Mouse (Mus musculus): ENCODE measurements around the gene Mfng. TPM values are rescaled to one million over a fixed set of nuclear protein-coding genes. Genes with fewer than 3 reads are reported as not detected.

Gene Mfng
- polyA plus RNA-seq, 1 experiment, result 15.5 TPM

DNA sequence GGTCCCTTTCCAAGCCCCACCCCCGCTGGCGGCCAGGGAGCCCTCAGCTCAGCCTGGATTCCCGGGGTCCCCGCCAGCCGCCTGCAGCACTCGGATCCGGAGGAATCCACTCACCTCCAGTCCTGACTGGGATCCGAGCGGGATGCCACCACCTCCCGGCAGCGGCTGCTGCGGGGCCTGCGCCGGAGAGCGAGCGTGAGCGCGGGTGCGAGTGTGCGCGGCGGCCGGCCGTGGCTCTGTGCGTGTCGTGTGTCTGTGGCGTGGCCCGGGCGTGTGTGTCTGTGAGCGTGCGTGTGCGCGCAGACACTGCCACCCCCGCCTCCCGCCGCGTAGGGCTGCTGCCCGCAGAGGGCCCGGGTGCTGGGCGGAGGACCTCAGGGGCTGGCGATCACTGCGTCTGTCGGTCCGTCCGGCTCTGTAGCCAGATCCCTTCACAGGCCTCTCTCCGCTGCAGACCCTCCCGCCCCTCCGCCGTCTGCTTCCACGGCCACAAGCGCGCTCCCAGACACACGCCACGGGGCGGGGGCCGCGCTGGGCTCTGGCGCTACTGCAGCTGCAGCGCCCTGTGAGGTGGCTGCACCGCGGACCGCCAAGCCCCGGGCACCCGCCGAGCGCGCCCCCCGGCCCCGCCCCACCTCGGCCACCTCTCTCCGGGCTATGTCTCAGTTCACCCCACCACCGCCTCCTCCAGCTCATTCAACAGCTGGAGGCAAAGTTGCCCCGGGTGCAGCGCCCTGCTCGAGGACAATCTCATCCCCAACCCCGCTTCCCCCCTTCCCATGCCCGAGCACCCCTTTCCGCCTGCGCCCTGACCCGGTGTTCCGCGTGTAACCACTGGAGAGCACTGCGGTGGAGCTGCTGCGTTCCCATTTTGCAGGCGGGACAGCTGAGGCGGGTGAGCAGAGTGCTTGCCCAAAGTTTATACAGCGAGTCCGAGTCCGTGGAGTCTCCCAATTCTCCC lies 54.7 kb downstream of the Mfng start, which contains the start of gene Elfn2:
Gene Elfn2 (minus strand): TSS at position 482 of the 961 bp plus-strand sequence.
- Histone ChIP-seq H3K27ac (ENCODE audit: control insufficient read depth, insufficient read depth, low read depth, low read length, poor library complexity) (no peak within 1 kb of the TSS), H3K4me3 (replicated peaks; ENCODE audit: control insufficient read depth, low read depth, low read length) (no peak within 1 kb of the TSS), H3K4me1 (ENCODE audit: control insufficient read depth, insufficient read depth, low read length) (no peaks in the 10 kb centered on the region)
- TF ChIP-seq POLR2A (IDR thresholded peaks at IDR 0.05; ENCODE audit: borderline replicate concordance, control insufficient read depth, low read depth, low read length) (no peak), CTCF (IDR thresholded peaks at IDR 0.05; ENCODE audit: control insufficient read depth, insufficient read depth, low read length) (no peak)
- 5% methylated on average over 89 of the region's 89 CpGs for WGBS

DNA sequence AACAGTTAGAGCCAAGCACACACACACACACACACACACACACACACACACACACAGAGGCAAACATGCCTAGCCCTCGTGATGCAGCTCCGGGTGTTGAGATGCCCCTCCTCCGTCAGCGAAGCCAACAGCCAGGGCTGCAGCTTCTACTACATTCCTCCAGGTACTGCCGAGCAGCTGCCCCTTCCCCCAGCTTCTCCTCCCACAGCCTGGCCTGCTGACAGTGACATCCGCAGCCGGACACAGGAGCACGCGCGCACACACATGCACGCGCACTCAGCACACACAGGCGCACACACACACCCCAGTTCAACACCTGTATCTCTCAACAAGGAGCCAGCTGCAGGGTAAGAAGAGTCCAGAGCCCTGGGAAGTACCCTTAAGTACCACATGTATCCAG lies 56.3 kb downstream of the Mfng start:
- 52% methylated on average over 13 of the region's 13 CpGs for WGBS
- TF ChIP-seq CTCF (IDR thresholded peaks at IDR 0.05; ENCODE audit: control insufficient read depth, insufficient read depth, low read length), result no peak
- no peak for TF ChIP-seq POLR2A (IDR thresholded peaks at IDR 0.05; ENCODE audit: borderline replicate concordance, control insufficient read depth, low read depth, low read length)
- no peaks in the 10 kb centered on the region; the same call in 1 of the 2 replicates for H3K4me1 ChIP-seq (ENCODE audit: control insufficient read depth, insufficient read depth, low read length)
- no peak overlapping the region for H3K4me3 ChIP-seq (replicated peaks; ENCODE audit: control insufficient read depth, low read depth, low read length)
- no peak overlapping the region; the same call in 1 of the 2 replicates for H3K27ac ChIP-seq (ENCODE audit: control insufficient read depth, insufficient read depth, low read depth, low read length, poor library complexity)

DNA sequence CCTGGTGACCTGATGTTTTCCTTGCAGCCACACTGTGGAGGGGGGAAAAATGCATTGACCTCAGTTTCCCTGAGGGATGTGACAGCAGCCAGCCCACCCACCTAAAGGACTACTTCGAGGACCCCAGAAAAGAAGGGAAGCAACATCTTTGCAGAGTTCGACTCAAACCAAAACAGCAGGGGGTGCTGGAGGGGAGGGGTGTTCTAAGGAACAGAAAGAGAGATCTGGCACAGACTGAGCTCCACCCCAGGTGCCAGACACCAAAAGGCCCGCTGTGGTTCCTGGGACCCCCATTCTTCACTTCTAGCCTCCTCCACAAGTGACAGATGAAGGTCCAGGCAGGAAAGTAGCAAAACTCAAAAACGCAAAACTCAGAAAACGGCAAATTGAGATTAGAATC lies 57.4 kb downstream of the Mfng start:
- TF ChIP-seq POLR2A (IDR thresholded peaks at IDR 0.05; ENCODE audit: borderline replicate concordance, control insufficient read depth, low read depth, low read length) (no peak), CTCF (IDR thresholded peaks at IDR 0.05; ENCODE audit: control insufficient read depth, insufficient read depth, low read length) (no peak)
- H3K4me1 ChIP-seq (ENCODE audit: control insufficient read depth, insufficient read depth, low read length), result no peaks in the 10 kb centered on the region; the same call in 1 of the 2 replicates
- H3K4me3 ChIP-seq (replicated peaks; ENCODE audit: control insufficient read depth, low read depth, low read length), result no peak overlapping the region
- H3K27ac ChIP-seq (ENCODE audit: control insufficient read depth, insufficient read depth, low read depth, low read length, poor library complexity), result no peak overlapping the region
- 23% methylated on average over 5 of the region's 5 CpGs for WGBS

DNA sequence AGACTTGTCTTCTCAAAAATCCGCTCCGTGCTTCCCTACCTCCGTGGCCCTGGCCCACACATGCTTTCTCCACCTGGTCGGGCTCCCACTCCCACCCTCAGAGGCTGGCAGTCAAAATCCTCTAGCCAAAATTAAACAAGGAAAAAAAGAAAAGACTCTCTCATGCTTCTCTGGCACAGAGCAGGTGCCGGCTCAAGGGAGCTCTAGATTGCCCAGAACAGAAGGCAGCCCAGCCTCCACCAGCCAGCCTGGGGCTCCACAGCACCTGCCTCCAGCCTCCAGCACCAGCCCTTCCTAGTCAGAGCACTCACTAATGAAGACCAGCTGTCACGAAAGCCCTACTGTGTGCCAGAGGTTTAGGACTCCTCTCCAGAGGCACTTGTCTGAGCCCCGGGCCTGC lies 59.5 kb downstream of the Mfng start:
- Histone ChIP-seq H3K4me1 (ENCODE audit: control insufficient read depth, insufficient read depth, low read length) (no peaks in the 10 kb centered on the region; the same call in 1 of the 2 replicates), H3K27ac (ENCODE audit: control insufficient read depth, insufficient read depth, low read depth, low read length, poor library complexity) (no peak overlapping the region), H3K4me3 (replicated peaks; ENCODE audit: control insufficient read depth, low read depth, low read length) (no peak overlapping the region)
- TF ChIP-seq POLR2A (IDR thresholded peaks at IDR 0.05; ENCODE audit: borderline replicate concordance, control insufficient read depth, low read depth, low read length), result no peak
- no peak for TF ChIP-seq CTCF (IDR thresholded peaks at IDR 0.05; ENCODE audit: control insufficient read depth, insufficient read depth, low read length)
- WGBS, result 73% methylated on average over 7 of the region's 7 CpGs

DNA sequence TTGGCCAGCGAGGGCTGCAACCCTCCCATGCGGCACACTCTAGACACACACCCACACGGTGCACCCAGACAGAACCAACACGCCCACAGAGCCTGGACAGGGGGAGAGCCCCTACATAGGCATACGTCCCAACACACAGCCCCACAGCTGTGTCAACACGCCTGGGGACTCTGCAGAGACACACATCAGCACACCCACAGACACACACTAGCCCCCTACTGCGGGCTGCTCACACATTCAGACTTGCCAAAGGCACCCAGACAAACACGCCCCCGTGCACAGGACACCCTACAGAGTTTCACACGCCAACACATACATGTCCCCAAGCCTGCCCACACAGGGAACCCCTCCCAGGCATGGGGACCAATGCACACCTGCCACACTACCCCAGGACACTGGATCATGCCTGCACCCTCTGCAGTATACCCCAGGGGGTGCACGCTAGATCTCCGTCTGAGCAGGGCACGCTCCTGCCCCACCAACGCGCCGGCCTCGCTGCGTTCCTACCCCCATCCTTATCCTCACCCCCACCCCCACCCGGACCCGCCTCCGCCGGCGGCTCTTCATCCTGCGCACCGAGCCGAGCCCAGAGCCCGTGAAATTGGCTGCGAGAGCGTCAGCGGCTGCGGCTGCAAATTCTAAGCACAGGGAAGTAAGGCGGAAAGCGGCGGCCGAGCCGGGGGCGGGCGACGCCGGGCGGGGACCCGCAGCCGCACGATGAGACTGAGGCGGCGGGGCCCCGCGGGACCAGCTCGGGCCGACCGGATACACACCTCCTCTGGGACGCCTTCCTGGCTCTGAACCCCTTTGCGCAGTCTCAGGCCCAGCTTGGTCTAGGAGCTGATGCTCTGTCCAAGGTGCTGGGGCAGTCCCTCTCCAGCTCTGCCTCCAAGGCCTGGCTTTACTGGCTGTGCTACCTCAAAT lies 60.7 kb downstream of the Mfng start:
- 9% methylated on average over 53 of the region's 53 CpGs for WGBS
- no peaks in the 10 kb centered on the region; the same call in 1 of the 2 replicates for H3K4me1 ChIP-seq (ENCODE audit: control insufficient read depth, insufficient read depth, low read length)
- no peak overlapping the region for H3K4me3 ChIP-seq (replicated peaks; ENCODE audit: control insufficient read depth, low read depth, low read length)
- TF ChIP-seq POLR2A (IDR thresholded peaks at IDR 0.05; ENCODE audit: borderline replicate concordance, control insufficient read depth, low read depth, low read length), result no peak
- TF ChIP-seq CTCF (IDR thresholded peaks at IDR 0.05; ENCODE audit: control insufficient read depth, insufficient read depth, low read length), result no peak
- no peak overlapping the region for H3K27ac ChIP-seq (ENCODE audit: control insufficient read depth, insufficient read depth, low read depth, low read length, poor library complexity)

DNA sequence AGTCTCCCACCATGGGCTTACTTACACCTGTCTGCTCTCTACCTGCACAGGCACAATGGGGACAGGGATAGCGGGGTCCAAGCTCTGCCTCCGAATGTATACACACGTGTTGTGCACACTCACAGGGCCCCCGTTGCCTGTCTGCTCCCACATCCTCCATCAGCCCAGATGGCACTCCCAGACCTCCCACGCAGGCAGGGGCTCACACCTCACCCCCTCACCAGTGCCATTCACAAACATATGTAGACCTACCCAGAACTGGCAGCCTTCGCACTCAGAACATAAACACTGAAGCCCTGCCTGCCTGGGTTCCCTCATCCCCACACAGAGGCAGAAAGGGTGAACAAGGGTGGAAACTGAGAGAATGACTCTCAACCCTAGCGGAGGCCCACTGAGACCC lies 61.3 kb downstream of the Mfng start:
- no peak overlapping the region for H3K27ac ChIP-seq (ENCODE audit: control insufficient read depth, insufficient read depth, low read depth, low read length, poor library complexity)
- no peak for TF ChIP-seq POLR2A (IDR thresholded peaks at IDR 0.05; ENCODE audit: borderline replicate concordance, control insufficient read depth, low read depth, low read length)
- WGBS, result 60% methylated on average over 7 of the region's 7 CpGs
- H3K4me1 ChIP-seq (ENCODE audit: control insufficient read depth, insufficient read depth, low read length), result no peaks in the 10 kb centered on the region; the same call in 1 of the 2 replicates
- H3K4me3 ChIP-seq (replicated peaks; ENCODE audit: control insufficient read depth, low read depth, low read length), result no peak overlapping the region

DNA sequence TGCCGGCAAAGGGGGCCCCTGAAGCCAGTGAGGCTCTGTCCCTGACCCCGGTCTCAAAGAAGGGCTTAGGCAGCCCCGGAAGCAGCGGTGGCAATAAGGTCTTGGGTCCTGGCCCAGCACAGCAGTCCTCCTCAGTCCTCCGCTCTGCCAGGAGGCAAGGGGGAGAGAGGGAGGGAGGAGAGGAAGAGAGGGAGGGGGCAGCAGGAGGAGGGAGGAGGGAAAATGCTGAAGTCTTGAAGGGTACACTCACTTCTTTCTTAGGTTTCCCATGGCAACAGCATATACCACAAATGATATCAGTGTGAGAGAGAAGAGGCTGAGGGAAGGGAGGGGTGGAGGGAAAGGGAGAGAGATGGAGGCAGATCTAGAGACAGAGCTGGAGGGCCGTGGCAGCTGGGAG lies 62.6 kb downstream of the Mfng start:
- H3K4me1 ChIP-seq (ENCODE audit: control insufficient read depth, insufficient read depth, low read length), result no peaks in the 10 kb centered on the region; the same call in 1 of the 2 replicates
- no peak overlapping the region for H3K27ac ChIP-seq (ENCODE audit: control insufficient read depth, insufficient read depth, low read depth, low read length, poor library complexity)
- H3K4me3 ChIP-seq (replicated peaks; ENCODE audit: control insufficient read depth, low read depth, low read length), result no peak overlapping the region
- WGBS, result 41% methylated on average over 6 of the region's 6 CpGs
- TF ChIP-seq POLR2A (IDR thresholded peaks at IDR 0.05; ENCODE audit: borderline replicate concordance, control insufficient read depth, low read depth, low read length), result no peak
- no peak for TF ChIP-seq CTCF (IDR thresholded peaks at IDR 0.05; ENCODE audit: control insufficient read depth, insufficient read depth, low read length)

DNA sequence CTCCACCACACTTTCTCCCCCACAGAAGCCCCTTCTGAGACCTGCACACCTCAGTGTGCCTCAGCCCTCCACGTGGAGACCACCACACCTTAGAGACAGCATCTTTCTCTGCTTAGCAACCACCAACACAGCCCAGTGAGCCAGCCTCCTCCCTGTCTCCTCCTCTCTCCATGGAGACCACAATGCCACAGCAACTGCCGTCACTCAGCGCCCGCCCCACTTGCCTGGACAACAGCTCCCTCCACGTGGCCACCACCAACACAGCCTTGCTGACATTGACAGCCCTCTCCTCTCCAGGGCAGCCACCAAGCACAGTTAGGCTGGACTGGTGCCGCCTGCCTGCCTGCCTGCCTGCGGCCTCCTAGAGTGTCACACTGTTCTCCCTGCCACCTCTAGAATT lies 63.5 kb downstream of the Mfng start:
- whole genome bisulfite sequencing, result 35% methylated on average over 7 of the region's 7 CpGs
- H3K4me1 ChIP-seq (ENCODE audit: control insufficient read depth, insufficient read depth, low read length), result no peaks in the 10 kb centered on the region; the same call in 1 of the 2 replicates
- H3K27ac ChIP-seq (ENCODE audit: control insufficient read depth, insufficient read depth, low read depth, low read length, poor library complexity), result no peak overlapping the region
- no peak overlapping the region for H3K4me3 ChIP-seq (replicated peaks; ENCODE audit: control insufficient read depth, low read depth, low read length)
- no peak for TF ChIP-seq POLR2A (IDR thresholded peaks at IDR 0.05; ENCODE audit: borderline replicate concordance, control insufficient read depth, low read depth, low read length)
- TF ChIP-seq CTCF (IDR thresholded peaks at IDR 0.05; ENCODE audit: control insufficient read depth, insufficient read depth, low read length), result no peak

All from bone marrow, adult 2 months (tissue).